Mouse (Mus musculus) T-cell, adult 2 months (primary cell): Measurements from ENCODE around the gene Il1b.

Source experiments
- DNase-seq: peaks from one replicate; pipeline ENCODE4 v3.0.0; 2022; ENCODE audit warnings: low spot score

The Il1b gene

DNA sequence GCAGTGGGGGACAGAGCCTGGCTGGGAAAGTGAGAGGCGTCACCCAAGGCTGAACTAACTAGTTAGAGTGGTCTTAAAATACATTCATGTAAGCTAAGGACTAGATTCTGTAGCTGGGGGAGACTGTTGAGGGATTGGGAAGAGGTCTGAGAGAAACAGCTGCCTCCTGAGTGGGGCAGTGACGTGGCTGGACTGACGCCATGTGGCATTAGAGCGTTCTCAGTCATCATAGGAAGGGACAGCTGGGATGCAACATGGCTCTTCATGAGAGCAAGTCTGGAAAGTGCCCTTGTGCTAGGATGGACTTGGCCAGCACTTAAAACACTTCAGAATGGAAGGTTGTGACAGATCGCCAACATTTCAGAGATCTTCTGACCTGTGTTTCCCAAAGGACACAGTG is 2.1 kb downstream of the Il1b start:
- no peak for DNase-seq

DNA sequence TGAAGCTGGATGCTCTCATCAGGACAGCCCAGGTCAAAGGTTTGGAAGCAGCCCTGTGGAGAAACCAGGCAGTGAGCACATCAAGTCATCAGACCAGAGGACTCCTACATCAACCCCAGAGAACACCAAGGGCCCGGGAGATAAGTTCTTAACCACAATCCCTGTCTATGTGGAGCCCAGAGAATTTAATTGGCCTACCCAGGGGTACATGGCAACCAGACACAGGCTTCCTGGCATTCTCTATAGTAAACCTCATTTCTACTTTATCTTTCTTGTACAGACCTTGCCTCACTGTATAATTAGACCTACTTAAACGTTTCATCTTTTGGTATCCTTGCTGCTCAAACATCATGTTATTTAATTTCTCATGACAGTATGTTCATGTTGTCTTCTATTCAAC is 2.8 kb downstream of the Il1b start:
- no peak for DNase-seq

DNA sequence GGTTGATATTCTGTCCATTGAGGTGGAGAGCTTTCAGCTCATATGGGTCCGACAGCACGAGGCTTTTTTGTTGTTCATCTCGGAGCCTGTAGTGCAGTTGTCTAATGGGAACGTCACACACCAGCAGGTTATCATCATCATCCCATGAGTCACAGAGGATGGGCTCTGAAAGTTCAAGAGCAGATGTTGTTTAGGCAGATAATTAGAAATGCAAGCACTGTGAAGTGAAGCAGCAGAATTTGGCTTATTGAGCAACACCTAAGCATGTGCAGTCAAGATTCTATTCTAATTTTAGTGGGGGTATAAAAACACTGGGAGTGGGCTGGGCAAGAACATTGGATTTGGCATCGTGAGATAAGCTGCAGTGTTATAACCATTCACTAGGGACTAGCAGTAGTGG is 3.7 kb downstream of the Il1b start:
- DNase-seq = no peak

DNA sequence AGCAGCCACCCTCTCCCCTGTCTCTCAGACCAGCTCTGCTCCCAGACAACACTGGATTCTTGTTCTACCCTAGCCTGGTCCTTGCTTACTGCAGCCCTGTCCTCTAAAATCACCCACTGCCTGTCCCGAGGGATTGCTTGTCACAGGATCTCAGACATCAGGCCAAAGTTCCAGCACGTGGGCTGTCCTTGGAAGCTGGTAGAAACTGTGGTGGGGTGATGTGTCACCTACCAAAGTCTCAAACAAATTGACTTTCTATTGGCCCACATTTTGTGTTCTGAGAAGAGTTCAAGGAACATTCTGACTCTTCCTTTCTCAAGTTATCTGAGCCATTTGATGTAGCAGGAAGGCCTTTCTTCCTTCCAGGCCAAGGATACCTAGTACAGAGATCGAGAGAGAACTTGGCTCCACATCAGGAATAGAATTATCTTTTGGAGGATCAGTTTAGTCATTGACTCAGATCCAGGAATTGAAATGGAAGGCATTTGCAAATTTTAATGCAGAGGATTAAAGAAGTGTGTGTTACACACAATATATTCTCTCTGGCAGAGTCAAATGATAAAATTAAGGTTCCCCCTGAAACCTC is 9.9 kb downstream of the Il1b start:
- no peak for DNase-seq

DNA sequence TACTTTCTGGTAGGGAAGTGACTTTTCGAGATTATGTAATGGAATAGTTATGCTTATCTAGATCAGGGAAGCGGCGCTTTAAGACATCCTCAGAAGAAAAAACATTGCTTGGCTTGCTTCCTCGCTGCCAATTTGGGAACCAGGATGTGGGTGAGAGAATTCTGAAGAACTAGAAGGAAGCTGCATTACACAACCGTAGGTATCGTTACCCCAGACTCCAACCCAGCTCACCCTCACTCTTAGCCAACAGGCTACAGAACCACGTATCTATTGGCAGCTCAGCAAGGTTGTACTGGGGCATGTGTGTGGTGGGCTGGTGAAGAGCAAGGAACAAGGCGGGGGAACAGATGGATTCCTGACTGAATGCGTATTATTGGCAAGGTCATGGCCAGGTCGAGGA is 10.7 kb downstream of the Il1b start:
- DNase-seq = no peak

DNA sequence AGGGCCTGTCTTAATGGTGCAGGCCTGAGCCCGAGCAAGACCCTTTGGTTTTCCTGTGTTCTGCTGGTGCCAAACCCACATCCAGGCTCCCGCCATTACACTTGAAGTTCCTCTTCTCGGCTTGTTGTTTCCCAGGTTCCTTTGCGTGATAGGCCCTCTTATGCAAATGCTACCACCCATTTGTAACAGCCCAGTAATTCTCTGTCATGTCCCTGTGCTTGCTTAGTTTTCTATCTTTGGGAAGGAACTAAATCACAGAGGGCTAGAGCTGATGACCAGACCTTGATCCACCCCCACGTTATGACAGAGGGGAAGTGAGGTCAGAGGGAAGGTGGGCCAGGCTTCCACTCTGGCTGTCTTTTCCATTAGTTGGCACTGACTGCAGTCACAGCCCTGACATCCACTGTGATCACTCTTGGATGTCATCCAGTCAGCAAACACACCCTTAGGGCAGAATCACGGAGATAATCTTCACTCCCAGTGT is 32.8 kb downstream of the Il1b start:
- no peak for DNase-seq

DNA sequence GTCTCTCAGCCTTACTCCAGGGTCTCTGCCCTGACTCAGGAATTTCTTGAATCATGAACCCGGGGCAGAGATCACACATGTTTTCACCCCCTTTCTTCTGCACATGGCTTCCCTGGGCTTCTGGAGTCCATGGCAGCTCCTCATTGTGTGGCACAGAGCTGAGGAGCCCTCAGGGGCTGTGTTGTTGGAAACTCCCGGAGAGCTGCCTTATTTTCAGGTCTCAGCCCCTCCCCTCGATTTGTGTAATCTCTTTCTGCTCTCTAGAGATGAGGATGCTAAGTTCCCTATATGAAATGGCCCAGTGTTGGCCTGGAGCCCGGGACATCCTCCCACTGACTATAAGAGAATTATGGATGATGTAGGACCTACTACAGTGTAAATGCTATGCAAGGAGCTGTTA is 37.5 kb downstream of the Il1b start:
- DNase-seq = no peak

DNA sequence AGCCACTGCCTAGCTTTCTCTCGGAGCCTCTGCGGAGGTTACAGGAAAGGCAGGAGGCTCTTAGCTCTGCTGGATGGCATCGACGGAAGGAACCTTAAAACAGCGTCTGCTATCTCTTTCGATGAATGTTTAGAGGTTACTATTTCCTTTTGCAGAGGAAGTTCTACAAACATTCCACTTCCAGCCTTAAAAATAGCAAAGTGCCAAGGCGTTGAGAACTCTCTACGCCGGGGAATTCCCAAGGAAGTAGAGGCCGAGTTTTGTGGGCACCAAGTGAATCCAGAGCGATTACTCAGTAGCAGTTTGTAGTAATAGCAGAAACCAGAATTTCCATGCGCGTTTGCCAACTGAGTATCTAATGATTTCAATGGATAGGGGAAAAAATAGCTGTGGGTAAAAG is 40.4 kb downstream of the Il1b start:
- DNase-seq = no peak

DNA sequence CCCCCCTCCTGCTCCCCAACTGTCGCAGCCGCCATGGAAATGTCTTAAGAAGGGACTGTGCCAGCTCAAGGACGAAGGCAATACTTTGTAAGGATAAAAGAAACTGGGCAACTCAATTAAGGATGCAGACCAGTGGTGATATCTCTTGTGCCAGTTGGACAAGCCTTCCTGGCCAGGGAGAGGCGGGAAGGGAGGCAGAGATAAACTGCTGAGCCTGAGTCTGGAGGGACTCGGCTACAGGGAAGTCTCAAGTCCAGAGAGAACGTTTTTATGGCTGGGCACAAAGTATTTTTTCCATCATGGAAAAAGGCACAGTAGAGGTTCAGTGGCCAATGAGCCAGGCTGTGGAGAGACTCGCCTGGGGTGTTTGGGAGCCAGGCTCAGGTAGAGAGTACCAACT is 40.9 kb downstream of the Il1b start:
- DNase-seq = no peak

DNA sequence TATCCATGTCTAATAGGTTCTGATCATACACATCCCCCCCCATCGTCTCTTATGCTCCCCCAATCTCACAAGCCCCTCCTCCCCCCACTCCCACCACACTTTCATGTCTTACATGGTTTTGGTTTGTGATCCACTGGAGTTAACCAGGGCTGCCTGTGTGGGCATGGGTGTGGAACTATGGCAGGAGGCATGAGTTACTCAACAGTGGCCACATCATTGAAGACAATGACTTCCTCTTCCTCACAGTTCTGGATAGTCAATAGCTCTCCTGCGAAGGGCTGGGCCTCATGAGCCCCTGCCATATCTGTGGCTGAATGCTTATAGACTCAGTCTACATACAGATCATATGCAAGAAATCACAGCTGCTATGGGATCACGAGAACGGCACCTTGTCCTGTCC is 42.7 kb downstream of the Il1b start:
- DNase-seq = no peak

DNA sequence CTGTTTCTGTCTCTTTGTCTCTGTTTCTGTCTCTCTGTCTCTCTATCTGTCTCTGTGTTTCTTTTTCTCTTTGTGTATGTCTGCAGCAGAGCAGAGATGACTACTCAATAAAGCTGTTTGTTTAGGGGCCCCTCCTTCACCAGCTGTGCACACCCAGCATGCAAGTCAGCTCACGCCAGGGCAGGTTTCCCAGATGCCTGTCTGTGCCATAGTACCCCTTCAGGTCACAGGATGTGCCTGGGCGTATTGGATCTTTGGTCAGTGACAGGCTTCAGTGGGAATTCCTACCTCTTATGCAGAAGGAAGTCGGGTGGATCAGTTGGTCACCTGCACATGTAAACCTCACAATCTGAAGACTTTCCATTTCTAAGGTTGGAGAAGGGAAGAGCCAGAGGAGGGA is 46.7 kb downstream of the Il1b start:
- no peak for DNase-seq

DNA sequence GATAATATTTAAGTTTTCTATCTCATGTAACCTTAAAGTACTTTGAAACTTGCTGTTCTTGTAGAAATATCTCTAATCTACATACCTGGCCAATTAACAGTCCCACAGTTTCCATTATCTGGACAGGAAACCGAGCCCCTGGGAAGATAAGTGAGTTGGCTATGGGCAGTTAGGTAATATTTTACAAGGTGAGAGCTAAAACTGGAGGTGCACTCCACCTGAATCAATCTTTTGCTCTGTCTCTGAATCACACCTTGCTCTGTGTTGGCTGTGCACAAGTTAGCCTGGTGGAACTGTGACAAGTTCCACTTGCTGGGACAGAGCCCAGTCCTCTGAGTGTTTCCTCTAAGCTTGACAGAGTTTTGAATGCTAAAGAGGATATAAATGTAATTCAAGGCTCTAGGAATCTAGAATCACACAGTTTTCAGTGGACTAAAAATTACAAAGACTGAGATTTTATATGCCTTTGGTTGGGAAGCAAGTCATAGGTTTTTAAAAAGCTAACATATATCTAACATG is 48.8 kb downstream of the Il1b start:
- DNase-seq = no peak

DNA sequence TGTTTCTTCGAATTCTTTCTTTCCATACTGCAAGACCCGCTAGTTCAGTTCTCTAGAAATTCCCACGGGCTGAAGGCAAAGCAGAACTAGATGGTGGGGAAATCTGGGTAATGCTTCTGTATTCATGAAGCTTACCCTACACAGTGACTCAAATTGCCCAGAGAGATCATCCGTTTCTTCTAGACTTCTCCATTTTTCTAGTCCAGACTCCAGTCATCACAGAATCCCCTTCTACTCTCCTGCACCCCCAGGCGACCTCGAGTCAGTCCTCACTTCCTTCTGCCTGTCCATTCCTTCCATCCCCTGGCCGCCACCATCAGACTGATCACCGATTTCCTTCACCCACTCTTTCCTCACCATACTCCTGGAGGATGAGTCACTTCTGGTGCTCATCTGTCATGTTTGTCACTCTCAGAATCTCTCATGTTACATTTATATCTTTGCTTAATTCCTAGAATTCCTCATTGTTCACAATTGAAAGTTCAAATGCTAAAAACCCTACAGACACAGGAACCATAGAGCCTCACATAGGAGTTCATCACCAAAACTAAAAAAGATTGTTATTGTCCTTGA is 50.8 kb downstream of the Il1b start:
- DNase-seq = no peak

DNA sequence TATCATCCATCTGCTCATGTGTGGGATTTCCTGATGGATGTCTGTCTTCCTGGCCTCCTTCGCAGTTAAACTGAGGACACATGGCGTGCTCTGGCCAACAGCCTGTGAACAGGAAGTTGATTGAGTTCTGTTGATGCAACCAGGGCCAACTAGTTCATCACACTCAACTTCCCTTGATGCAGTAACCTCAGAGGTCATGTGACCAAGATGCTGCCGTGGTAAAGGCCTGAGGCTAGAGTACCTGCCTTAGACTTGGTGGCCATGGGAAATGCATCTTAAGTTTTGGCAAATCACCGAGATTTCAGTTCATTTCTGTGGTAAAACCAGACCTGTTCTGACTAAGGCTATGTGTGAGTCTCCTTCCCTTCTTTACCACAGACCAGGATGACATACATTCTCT is 55.1 kb downstream of the Il1b start:
- peak; percentile 13 for DNase-seq

DNA sequence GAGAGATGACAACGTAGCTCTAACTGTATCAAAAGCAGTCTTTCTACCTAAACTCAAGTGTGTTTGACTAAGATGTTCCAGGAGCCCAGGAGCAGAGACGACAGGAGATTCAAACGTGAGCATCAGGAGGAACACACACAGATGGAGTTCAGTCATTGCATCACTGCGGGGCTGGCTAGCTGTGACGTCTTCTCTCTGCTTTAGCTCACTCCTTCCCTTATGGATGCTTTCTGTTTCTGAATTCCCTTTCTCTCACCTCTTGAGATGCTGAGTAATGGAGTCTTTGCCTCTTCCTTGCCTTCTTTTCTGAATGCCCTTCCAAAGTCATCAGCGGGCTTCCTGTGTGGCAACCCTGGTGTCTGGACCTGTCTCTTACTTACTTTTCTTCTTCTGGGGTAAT is 56.1 kb downstream of the Il1b start:
- no peak for DNase-seq
